Mouse (Mus musculus): ENCODE measurements at regions not wholly inside any gene's neighbourhood (a gene's known extent, or its start where the extent isn't known, plus 50 kb on each side); places are given as distances from the start of the nearest gene placed in this dataset.

GRCm38 (mm10) chr10:125752506-125753218 lies 213.3 kb upstream of the Lrig3 start:
- TF ChIP-seq POLR2A (IDR thresholded peaks at IDR 0.05; ENCODE audit: low read depth, low read length) = no peak
- TF ChIP-seq ETS1 (conservative IDR thresholded peaks at IDR 0.05; ENCODE audit: low read depth, low read length) = no peak
- TF ChIP-seq E2F4 (IDR thresholded peaks at IDR 0.05; ENCODE audit: insufficient replicate concordance, low read depth, low read length) = no peak
- no peak for TF ChIP-seq MXI1 (IDR thresholded peaks at IDR 0.05; ENCODE audit: low read depth, low read length)
- TF ChIP-seq MAFK (IDR thresholded peaks at IDR 0.05; ENCODE audit: insufficient replicate concordance, low read length) = no peak
- no peak for TF ChIP-seq ZC3H11A (IDR thresholded peaks at IDR 0.05; ENCODE audit: low read depth, low read length)
- no peak for TF ChIP-seq RAD21 (IDR thresholded peaks at IDR 0.05; ENCODE audit: low read depth, low read length)
- no peak for TF ChIP-seq NELFE (IDR thresholded peaks at IDR 0.05; ENCODE audit: low read depth, low read length)
- no peak for TF ChIP-seq EP300 (IDR thresholded peaks at IDR 0.05; ENCODE audit: low read length)
- TF ChIP-seq CTCF (conservative IDR thresholded peaks at IDR 0.05 in 1 of 2, IDR thresholded peaks at IDR 0.05 in 1 of 2; ENCODE audit: low read depth in 2 of 2, low read length in 2 of 2) = no peak

Measured in CH12.LX (cell line).